Mouse (Mus musculus) 3134 (cell line): ENCODE measurements around the gene Gm44503.
A peak's percentile ranks its signal among the peaks of the same experiment; 100 is the strongest.

ENCODE experiments used
- DNase-seq: peaks from one replicate; pipeline ENCODE4 v3.0.0-alpha.2; 2011; ENCODE audit warnings: low spot score; ENCODE audit not compliant: insufficient read length; ENCODE audit errors: extremely low read depth

The Gm44503 gene

GRCm38 (mm10) chr9:73019841-73020240 lies 61.2 kb downstream of the Gm44503 start:
- no peak for DNase-seq

- DNase-seq, result no peak
Observed at GRCm38 (mm10) chr9:73020566-73021097, 62.0 kb downstream of the Gm44503 start.

DNA sequence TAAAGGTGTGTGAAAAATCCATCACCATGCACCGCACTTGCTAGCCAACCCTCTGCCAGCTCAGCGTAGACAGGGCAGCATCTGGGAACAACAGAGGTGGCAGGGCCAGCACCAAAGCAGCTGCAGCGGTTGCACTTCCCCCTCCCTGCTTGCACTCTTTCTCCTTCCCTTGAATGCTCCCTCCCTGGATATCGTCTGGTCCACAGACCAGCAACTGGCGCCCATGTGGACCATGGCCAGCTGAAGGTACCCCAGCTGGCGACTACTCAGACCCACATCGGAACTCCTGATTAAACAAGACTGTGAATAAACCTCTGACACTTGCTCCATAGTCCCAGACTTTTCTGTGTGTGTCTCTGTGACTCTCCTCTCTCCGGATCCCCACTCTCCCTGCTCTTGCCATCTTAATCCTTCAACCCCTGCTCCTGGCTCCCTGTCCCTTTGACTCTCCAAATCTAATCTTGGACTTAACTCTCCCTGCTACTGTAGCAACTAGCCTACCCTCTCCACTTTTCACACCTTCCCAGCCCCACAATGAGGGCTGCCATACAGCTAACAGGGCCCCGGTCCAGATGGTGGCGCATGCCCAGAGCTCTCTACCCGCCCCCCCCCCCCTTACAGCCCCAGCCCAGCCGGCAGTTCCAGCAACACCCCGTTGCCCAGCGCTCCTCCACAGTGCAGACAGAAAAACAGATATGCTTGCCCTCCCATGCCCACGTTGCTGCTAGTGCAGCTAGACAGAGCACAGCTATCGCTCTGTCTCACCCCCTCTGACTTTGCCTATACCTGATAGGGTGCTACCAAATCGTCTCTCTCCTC lies 67.4 kb downstream of the Gm44503 start:
- DNase-seq, result no peak

DNA sequence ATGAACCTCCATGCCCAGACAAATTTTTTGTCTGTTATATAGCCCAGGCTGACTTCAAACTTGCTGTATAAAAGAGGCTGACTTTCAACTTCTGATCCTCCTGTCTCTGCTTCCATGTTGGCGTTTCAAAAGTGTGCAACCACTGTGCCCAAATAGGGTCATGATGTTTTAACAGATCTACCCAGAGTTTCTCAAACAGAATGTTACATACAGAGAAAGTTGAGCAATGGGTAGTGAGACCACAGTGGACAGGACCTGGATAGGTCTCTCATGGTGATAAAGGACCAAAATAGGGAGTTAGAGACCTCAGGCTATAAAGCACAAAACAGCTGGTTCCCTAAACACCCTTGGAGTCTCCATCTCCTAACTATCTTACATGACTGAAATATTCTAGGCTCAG lies 71.8 kb downstream of the Gm44503 start:
- no peak for DNase-seq

DNA sequence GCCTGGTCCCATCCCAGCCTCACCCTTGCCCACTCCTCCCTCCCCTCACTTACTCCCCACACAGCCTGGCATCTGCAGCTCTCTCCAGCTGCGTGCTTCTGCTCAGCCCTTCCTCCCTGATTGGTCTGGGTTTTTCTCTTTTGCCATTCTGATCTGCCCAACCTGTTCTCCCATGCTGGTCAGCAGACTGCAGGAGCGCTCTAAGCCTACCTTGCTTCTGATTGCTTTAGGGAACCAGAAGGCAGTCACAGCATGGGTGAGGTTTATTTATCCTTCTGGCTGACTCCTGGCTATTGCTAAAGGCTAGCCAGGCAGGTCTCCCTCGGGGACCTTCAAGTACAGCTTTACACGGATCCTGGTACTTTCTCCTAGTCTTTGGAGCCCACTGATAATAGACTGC lies 72.8 kb downstream of the Gm44503 start:
- no peak for DNase-seq

DNA sequence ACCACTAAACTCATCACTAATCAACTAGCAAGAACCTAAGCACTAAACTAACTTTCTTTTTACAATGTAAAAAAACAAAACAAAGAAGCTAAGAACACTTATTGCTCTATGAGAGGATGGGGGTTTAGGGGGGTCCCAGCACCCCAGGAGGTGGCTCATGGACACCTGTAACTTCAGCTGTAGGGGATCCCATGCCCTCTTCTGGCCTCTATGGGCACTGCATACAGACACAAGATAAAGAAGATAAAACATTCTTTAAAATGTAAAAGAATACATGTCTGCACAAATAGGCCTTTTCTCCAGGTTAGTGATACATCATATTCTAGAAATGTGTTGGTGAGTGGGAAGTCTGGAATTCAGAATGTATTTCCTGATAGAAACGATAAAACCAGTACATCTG lies 74.8 kb downstream of the Gm44503 start:
- no peak for DNase-seq

DNA sequence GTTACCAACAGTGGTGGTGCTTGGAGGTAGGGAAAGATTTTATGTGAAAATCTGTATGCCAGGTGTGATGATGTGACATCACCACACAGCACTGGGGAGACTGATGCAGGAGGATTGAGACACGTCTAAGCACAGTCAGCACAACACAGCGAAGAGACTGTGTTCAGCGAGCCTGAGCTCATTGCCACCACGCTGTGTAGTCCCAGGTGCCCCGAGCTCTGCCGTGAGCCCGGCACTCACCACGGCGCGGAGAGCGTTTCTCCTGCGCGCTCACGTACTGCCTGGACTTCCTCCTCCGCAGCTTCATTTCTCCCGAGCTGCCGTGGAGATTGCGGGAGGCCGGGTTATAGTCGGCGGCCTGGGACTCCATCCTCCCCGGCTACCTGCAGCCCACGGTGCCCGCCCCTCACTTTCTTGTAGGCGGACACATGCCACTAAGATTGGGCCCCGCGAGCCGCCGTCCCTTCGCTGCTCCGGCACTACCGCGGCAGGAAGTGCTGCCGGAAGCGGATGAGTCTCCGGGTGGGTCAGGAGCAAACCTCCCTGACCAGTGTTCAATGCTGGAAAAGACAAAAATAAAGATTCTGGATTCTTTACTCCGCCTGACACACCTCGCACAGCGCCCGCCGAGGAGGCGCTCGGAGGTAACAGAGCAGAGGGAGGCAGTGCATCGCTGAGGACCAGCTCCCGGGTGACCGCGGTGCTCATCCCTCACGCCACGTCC lies 80.7 kb downstream of the Gm44503 start:
- DNase-seq, result peak; percentile 90

GRCm38 (mm10) chr9:73040080-73040479 lies 81.4 kb downstream of the Gm44503 start, which contains the start of gene Pigb:
Gene Pigb (minus strand): TSS chr9:73040378.
- DNase-seq, result no peak

GRCm38 (mm10) chr9:73044146-73045079 lies 85.8 kb downstream of the Gm44503 start, which contains the start of gene Rab27a:
Gene Rab27a (plus strand): TSS chr9:73044854.
- DNase-seq, result peak; percentile 57

DNA sequence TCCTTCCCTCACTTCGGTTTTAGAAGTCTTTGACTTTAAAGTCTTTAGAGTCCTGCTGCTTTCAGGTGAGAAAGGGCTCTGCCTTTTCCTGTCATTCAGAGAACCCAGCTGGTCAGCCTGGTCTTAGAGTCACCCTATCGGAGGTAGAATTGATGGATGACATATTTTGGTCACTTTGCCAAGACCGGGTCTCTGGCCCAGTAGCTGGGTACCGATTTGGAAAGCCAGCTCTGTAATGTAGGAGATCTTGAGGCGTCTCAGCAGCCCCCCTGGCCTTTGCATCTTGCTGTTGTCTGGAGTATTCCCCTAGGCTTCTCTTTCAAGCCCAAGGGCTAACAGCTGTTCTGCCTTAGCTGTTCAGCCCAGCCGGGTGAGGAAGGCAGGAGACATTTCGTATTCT lies 86.6 kb downstream of the Gm44503 start:
- DNase-seq, result no peak

- no peak for DNase-seq
Observed at GRCm38 (mm10) chr9:73045711-73046110, 87.1 kb downstream of the Gm44503 start.

GRCm38 (mm10) chr9:73047906-73048305 lies 89.3 kb downstream of the Gm44503 start:
- DNase-seq, result no peak

DNA sequence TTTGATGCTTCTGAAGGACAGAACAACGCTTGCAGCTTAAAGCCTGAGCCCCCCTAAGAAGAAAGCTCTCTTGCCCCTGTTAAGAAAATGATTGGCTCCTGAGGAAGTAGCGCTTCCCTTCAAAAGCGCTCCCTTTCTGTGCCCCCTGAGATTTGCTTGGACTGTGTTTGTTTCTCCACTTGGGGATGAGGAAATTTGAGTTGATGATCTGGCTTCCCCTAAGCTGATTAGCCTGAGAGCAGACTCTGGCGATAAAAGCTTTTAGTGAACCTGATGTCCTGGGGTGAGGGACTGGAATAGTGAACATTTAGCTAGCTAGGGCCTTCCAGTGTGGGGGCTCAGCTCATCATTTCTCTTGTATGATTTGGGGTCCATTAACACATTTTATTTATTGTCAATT lies 90.3 kb downstream of the Gm44503 start:
- DNase-seq, result no peak

DNA sequence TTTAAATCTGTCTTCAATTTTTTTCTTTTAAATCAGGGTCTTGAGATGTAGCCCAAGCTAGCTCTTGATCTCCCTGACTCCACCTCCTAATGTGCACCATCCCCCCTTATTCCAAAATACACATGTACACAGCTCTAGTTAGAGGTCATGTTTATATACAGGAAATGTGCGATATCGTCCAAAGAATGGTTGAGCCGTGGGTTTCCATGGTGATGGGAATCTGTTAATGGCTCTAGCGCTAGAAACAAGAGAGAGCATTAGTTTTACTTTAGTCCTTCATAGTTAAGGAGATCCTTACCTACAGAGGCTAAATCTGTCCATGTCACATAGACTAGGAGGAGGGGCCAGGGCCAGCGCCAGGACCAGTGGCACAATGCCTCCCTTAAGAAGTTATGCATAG lies 91.2 kb downstream of the Gm44503 start:
- no peak for DNase-seq

- no peak for DNase-seq
Observed at GRCm38 (mm10) chr9:73050606-73051005, 92.0 kb downstream of the Gm44503 start.

DNA sequence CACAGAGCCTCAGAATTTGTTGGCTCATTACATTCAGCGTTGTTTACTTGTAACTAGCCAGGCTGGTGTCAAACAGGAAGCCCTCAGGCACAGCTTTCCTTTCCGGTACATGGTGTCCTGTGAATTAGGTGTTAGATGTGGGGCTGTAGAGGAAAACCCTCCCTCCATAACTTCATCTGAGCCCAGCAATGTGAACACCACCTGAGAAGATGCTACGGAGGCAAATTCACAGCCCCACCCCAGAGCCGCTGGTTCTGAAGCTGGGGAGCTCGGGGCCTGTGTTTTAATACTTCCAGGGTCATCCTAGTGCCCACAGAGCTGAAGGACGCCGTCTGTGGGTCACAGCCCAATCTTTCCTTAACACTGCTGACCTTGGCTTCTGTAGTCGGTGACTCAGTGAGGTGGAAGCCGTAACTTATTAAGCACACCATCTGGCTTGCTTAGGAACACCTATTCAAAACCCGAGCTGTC lies 96.8 kb downstream of the Gm44503 start:
- no peak for DNase-seq

DNA sequence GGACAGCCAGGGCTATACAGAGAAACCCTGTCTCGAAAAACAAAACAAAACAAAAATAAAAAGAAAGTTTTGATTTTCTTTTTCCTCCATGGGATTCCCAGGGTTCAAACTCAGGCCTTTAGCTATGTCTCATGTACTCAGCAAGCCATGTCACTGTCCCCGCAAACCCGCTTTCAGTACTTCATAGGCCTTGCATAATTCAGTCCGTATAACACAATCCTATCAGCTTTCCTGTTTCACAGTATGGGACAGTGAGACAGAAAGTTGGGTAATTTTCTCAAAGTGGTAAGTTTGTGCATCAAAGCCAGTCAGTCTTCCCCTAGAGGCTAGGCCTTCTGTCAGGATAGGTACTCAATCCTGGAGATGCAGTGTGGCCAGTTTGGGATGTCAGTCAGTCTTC lies 100.6 kb downstream of the Gm44503 start:
- no peak for DNase-seq

DNA sequence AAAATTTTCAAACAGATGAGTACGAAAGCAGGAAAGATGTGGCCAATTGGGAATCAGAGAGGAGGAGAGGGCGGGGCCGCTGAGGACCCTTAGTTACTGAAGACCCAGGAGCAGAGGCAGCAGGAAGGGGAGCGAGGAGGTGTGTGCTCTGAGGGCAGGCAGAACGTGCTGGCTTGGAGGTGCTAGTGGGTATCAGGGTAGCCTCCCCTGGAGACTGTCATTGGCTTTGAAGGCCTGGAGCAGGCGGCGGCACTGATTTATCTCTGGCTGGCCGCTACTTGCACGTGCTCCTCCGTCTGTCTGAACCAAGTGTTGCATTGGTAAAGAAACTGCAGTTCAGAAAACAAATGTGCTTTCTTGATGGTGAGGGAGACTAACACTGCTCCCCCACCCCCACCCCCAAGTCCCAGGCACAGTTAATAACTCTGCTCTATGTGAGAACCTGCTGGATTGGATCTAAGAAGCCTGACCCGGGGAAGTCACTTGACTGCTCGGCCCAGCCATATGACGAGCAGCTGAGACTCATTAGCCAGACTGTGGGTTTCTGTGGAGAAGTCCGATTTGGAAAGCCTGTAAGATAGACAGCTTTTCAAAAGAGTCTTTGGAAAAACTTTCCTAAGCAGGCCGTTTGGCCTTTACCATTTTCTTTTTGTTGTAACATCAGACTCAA lies 105.1 kb downstream of the Gm44503 start:
- no peak for DNase-seq
